Mouse (Mus musculus): ENCODE results near the gene Depdc5. TPM values are rescaled to one million over a fixed set of nuclear protein-coding genes. Genes with fewer than 3 reads are reported as not detected.

Depdc5 gene
- total and polyA plus RNA-seq, 3 experiments, result 21.1 to 39.3 (median 36.6) TPM

DNA sequence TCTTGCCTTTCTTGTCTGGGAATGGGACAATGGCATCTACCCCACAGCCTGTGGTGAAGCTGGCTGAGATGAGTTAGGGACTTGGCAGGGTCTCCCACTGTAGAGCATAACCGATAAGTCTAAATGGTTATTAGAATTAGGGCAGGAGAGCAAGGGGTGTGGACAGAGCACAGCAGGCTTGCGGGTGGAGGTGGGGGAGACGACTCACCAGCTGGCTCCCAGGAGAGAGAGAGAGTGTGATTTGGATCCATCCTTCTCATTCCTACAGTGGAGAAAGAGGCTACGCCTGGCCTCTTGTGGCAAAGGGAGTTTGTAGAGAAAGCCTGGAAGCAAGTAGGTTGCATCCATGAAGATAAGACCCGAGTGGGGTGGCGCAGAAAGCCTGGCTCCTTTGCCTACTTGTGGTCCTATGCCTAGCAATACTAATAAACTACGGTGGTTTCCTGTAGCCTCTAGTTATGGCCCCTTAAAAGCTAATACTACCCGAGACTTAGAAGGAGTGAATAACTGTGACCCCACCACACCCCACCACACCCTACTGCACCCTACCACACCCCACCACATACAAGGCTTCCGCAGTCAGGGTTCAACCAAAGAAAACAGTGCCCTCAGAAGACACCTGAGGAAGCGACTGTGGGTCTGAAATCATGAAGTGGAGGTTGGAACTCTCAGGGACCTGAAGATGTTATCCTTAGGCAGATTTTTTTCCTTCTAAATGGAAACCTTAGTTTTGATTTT, 168.7 kb downstream of the Depdc5 start:
- Histone ChIP-seq H3K36me3 (replicated peaks in 1 of 2; ENCODE audit: control insufficient read depth in 1 of 2, insufficient read depth in 1 of 2, low read length in 1 of 2) (peaks cover 0 to 16% of the 10 kb centered on the region in 2 experiments), H3K4me2 (ENCODE audit: insufficient read depth, low read depth, poor library complexity, severe bottlenecking) (no peak overlapping the region), H3K27ac (ENCODE audit: insufficient read depth, low read depth) (no peak overlapping the region), H3K79me2 (replicated peaks; ENCODE audit: control insufficient read depth, extremely low read depth, insufficient read depth, poor library complexity, severe bottlenecking) (no peaks in the 10 kb centered on the region), H3K9ac (ENCODE audit: insufficient read depth, low read depth) (no peak overlapping the region), H3K4me1 (ENCODE audit: control insufficient read depth in 1 of 2, insufficient read depth in 2 of 2) (peaks cover 0 to 6% of the 10 kb centered on the region in 2 experiments; a peak in 2 of 4 replicates), H3K4me3 (replicated peaks in 1 of 3; ENCODE audit: low read depth in 2 of 3, low read length in 2 of 3, poor library complexity in 1 of 3) (no peak overlapping the region), H3K9me3 (replicated peaks; ENCODE audit: low read length) (peaks cover under 1% of the 10 kb centered on the region), H3K27me3 (replicated peaks) (no peaks in the 10 kb centered on the region)
- in situ Hi-C loops (cut with MboI; ENCODE audit: low pct_ligation_motif_present, low pct_unique_long_range_greater_than_20kb, low sequenced_read_pairs), result loop anchor here (25.0 kb wide), 1 partner anchor 445 kb away; no protein-coding TSS in a partner anchor
- DNase-seq (ENCODE audit: extremely low read depth), result no peak
- no peak for TF ChIP-seq HCFC1 (IDR thresholded peaks at IDR 0.05; ENCODE audit: low read depth, low read length)
- no peak for TF ChIP-seq MAFK (IDR thresholded peaks at IDR 0.05; ENCODE audit: insufficient replicate concordance, low read length)
- TF ChIP-seq CHD1 (IDR thresholded peaks at IDR 0.05; ENCODE audit: low read depth, low read length), result no peak
- no peak for TF ChIP-seq GABPA (IDR thresholded peaks at IDR 0.05; ENCODE audit: insufficient replicate concordance, low read depth, low read length)
- TF ChIP-seq ZNF384 (IDR thresholded peaks at IDR 0.05; ENCODE audit: low read depth, low read length), result no peak
- no peak for TF ChIP-seq CHD2 (IDR thresholded peaks at IDR 0.05; ENCODE audit: low read length)
- no peak for TF ChIP-seq ZKSCAN1 (IDR thresholded peaks at IDR 0.05; ENCODE audit: borderline replicate concordance, low read depth, low read length)
- no peak for TF ChIP-seq POLR2A (IDR thresholded peaks at IDR 0.05; ENCODE audit: low read depth, low read length)
- no peak for TF ChIP-seq RCOR1 (conservative IDR thresholded peaks at IDR 0.05; ENCODE audit: low read depth, low read length)
- TF ChIP-seq PAX5 (IDR thresholded peaks at IDR 0.05; ENCODE audit: low read length), result no peak
- no peak for TF ChIP-seq RAD21 (IDR thresholded peaks at IDR 0.05; ENCODE audit: low read depth, low read length)
- no peak for TF ChIP-seq ZMIZ1 (IDR thresholded peaks at IDR 0.05; ENCODE audit: low read depth, low read length)
- TF ChIP-seq IRF4 (IDR thresholded peaks at IDR 0.05; ENCODE audit: low read depth, low read length), result no peak
- no peak for TF ChIP-seq KAT2A (IDR thresholded peaks at IDR 0.05; ENCODE audit: insufficient replicate concordance, low read length)
- dilution Hi-C loops (cut with MboI; ENCODE audit: extremely low pct_ligation_motif_present, extremely low pct_unique_long_range_greater_than_20kb, low sequenced_read_pairs), result no loop called here

DNA sequence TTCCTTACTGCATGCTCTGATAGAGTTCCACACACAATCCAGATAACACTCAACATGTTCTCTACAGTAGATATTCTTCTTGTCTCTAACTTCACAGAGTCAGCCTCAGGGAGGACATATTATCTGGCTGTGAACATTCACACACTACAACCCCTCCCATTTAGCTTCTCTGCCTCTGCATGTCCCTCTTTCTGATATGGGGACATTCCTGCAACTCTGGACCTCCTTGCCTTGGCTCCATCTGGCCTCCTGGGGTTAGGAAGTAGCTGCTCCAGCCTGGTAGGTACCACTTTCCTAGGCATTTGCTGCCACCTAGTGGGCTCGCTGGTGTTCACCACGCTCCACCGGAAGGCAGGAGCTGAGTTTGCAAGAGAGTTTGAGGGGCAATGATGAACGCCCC, 169.6 kb downstream of the Depdc5 start:
- Histone ChIP-seq H3K36me3 (replicated peaks in 1 of 2; ENCODE audit: control insufficient read depth in 1 of 2, insufficient read depth in 1 of 2, low read length in 1 of 2) (peaks cover 0 to 12% of the 10 kb centered on the region in 2 experiments), H3K9me3 (replicated peaks; ENCODE audit: low read length) (peaks cover 6% of the 10 kb centered on the region), H3K27ac (ENCODE audit: insufficient read depth, low read depth) (no peak overlapping the region), H3K4me1 (ENCODE audit: control insufficient read depth in 1 of 2, insufficient read depth in 2 of 2) (peaks cover 0 to 6% of the 10 kb centered on the region in 2 experiments; a peak in 2 of 4 replicates), H3K9ac (ENCODE audit: insufficient read depth, low read depth) (no peak overlapping the region), H3K4me2 (ENCODE audit: insufficient read depth, low read depth, poor library complexity, severe bottlenecking) (no peak overlapping the region), H3K27me3 (replicated peaks) (no peaks in the 10 kb centered on the region), H3K79me2 (replicated peaks; ENCODE audit: control insufficient read depth, extremely low read depth, insufficient read depth, poor library complexity, severe bottlenecking) (no peaks in the 10 kb centered on the region), H3K4me3 (replicated peaks in 1 of 3; ENCODE audit: low read depth in 2 of 3, low read length in 2 of 3, poor library complexity in 1 of 3) (no peak overlapping the region)
- dilution Hi-C loops (cut with MboI; ENCODE audit: extremely low pct_ligation_motif_present, extremely low pct_unique_long_range_greater_than_20kb, low sequenced_read_pairs) (no loop called here), in situ Hi-C loops (cut with MboI; ENCODE audit: low pct_ligation_motif_present, low pct_unique_long_range_greater_than_20kb, low sequenced_read_pairs) (loop anchor here (25.0 kb wide), 1 partner anchor 446 kb away; no protein-coding TSS in a partner anchor)
- peak; percentile 79 for DNase-seq (ENCODE audit: extremely low read depth)
- TF ChIP-seq EP300 (IDR thresholded peaks at IDR 0.05; ENCODE audit: low read length), result peak; percentile 17; the same call in 1 of the 2 replicates
- TF ChIP-seq ZMIZ1 (IDR thresholded peaks at IDR 0.05; ENCODE audit: low read depth, low read length), result no peak
- TF ChIP-seq MAX (IDR thresholded peaks at IDR 0.05; ENCODE audit: low read length), result peak; percentile 65; the same call in 1 of the 2 replicates
- 0 out of 2 replicates have a peak, but pooled peaks have one; percentile 35 for TF ChIP-seq MAZ (IDR thresholded peaks at IDR 0.05; ENCODE audit: low read depth, low read length)
- no peak for TF ChIP-seq MAFK (IDR thresholded peaks at IDR 0.05; ENCODE audit: insufficient replicate concordance, low read length)
- TF ChIP-seq SIN3A (IDR thresholded peaks at IDR 0.05; ENCODE audit: low read length), result peak; percentile 27; the same call in 1 of the 2 replicates
- TF ChIP-seq MYC (IDR thresholded peaks at IDR 0.05; ENCODE audit: low read depth, low read length), result peak; percentile 73
- TF ChIP-seq E2F4 (IDR thresholded peaks at IDR 0.05; ENCODE audit: insufficient replicate concordance, low read depth, low read length), result no peak
- no peak for TF ChIP-seq TBP (conservative IDR thresholded peaks at IDR 0.05; ENCODE audit: low read depth, low read length)
- TF ChIP-seq CTCF (conservative IDR thresholded peaks at IDR 0.05 in 1 of 2, IDR thresholded peaks at IDR 0.05 in 1 of 2; ENCODE audit: low read depth in 2 of 2, low read length in 2 of 2), result peak; percentile 44 to 97
- no peak for TF ChIP-seq GABPA (IDR thresholded peaks at IDR 0.05; ENCODE audit: insufficient replicate concordance, low read depth, low read length)
- TF ChIP-seq ZC3H11A (IDR thresholded peaks at IDR 0.05; ENCODE audit: low read depth, low read length), result peak; percentile 40
- TF ChIP-seq MEF2A (IDR thresholded peaks at IDR 0.05; ENCODE audit: borderline replicate concordance, low read depth, low read length), result 0 out of 2 replicates have a peak, but pooled peaks have one; percentile 13
- 0 out of 2 replicates have a peak, but pooled peaks have one; percentile 26 for TF ChIP-seq NRF1 (IDR thresholded peaks at IDR 0.05; ENCODE audit: low read depth, low read length)
- TF ChIP-seq TCF12 (IDR thresholded peaks at IDR 0.05; ENCODE audit: low read depth, low read length), result 0 out of 2 replicates have a peak, but pooled peaks have one; percentile 14
- TF ChIP-seq RAD21 (IDR thresholded peaks at IDR 0.05; ENCODE audit: low read depth, low read length), result peak; percentile 99
- TF ChIP-seq IRF4 (IDR thresholded peaks at IDR 0.05; ENCODE audit: low read depth, low read length), result peak; percentile 45; the same call in 1 of the 2 replicates
- no peak for TF ChIP-seq CHD1 (IDR thresholded peaks at IDR 0.05; ENCODE audit: low read depth, low read length)
- TF ChIP-seq SMC3 (IDR thresholded peaks at IDR 0.05; ENCODE audit: low read depth, low read length), result peak; percentile 82
- peak; percentile 70; the same call in 1 of the 2 replicates for TF ChIP-seq ELF1 (IDR thresholded peaks at IDR 0.05; ENCODE audit: low read depth, low read length)
- TF ChIP-seq JUN (IDR thresholded peaks at IDR 0.05; ENCODE audit: insufficient read depth, low read depth, low read length), result no peak
- TF ChIP-seq MXI1 (IDR thresholded peaks at IDR 0.05; ENCODE audit: low read depth, low read length), result 0 out of 2 replicates have a peak, but pooled peaks have one; percentile 44
